Mouse (Mus musculus): ENCODE measurements around the gene Gnb3.
"Not testable (repeated sequence)": the region's sequence is repeated elsewhere in the genome, so short reads cannot be mapped to it uniquely, and the experiment has no call there.

Gnb3 gene

DNA sequence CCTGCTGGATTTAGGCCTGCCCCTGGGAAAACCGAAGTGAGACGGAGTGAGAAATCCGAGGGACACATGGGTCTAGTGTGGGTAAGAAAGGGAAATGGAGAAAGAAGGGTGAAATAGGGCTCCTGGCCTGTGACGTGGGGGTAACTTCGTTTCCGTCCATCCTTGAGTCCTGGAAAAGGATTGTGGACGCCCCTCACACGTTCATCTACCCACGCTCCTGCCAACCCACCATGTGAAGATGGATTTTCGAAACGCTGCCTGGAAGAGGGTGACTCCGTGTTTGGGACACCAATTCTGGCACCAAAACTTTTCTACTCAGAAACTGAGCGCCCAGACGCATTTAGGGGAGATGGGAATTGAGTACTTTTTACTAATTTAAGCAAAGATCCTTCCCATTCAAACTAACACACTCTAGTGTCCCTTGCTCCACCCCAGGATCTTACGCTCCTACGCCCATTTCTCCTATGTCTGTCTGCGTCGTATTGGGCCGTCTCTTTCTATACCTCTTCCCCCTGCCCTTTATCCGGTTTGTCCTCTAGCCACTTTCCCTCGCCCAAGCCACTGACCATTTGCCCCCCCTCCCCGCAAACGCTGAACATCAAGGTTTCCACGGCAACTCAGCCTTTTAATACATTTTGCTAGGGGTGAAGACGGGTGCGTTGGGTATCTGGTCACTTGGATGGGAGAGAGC, 17.9 kb upstream of the Gnb3 start:
- no peak for DNase-seq (ENCODE audit: low read depth in 2 of 2, low spot score in 2 of 2)

DNA sequence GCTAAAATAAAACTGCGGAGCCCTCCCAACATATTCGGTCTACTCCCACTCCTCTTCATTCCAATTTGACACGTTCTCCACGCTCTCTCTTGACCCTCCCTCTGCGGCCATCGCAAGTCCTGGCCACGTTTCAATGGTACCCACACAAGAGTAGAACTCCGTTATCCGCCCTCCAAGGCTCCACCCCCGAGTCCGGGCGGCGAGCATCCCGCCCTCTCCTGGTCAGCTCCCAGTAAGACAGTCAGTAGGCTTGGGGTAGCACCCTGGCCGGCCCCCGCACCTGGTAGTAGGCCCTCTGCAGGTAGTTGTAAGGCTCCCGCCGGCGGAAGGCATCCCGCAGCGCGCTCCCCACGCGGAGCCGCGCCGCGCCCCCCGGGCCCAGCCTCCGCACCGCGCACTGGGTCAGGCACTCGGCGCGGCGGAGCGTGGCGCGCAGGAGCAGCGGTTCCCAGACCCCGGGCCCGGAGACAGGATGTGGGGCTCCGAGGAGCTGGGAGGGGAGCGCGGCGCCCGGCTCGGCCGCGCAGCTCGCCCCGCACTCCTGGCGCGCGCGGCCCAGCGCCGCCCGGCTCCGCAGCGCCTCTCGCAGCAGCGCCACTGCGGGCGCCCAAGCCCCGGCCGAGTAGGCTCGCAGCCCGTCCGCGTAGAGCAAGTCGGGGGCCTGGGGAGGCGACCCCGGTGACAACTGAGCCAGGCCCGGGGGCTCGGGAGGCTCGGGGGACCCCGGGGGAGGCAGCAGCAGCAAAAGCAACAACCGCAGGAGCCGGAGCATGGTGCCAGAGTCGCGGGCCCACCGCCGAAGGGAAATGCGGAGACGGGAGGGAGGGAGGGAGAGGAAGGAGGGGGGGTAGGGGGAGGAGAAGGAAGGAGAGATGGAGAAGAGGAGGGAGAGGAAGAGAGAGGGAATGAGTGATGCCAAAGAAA, 17.1 kb upstream of the Gnb3 start, which contains the start of gene P3h3:
TSS of gene P3h3 (minus strand) at position 837 of the 924 bp plus-strand sequence.
- peak; percentile 54 to 55 for DNase-seq (ENCODE audit: low read depth in 2 of 2, low spot score in 2 of 2)

DNA sequence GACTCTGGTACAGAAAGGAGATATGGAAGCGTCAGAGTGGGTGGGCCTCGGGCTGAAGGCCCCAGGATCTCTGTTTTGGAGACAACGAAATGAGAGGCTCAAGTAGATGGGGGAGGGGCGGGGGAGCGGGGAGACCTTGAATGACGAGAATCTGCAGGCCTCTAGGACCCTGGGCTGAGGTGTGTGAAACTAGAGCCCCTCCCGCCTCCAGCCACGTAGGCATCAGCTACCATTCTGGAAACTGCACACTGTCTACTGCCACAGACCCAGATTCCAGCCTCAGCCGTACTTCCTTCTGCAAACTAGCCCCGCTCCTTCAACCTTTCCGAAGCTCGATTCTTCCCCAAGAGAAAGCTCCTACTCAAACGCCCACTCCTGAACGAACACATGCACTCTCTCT, 16.2 kb upstream of the Gnb3 start:
- DNase-seq (ENCODE audit: low read depth in 2 of 2, low spot score in 2 of 2): no peak

DNA sequence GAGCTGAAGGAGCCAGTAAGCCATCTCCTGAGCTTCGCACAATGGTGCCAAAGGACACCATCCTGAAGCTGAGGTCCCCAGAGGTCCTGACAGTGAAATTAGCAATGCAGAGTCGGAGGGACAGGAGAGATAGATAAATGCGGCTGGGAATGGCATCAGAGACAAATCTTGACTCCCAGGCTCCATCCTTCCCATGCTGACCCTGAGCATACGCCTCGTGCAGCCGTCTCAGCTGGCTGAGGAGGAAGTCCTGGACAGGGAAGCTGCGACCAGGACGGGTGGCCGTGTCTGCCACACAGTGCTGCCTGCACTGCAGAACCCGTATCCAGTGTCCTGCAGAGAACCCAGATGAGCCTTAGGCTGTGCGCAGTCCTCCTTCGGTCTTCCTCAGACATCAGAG, 14.6 kb upstream of the Gnb3 start:
- DNase-seq (ENCODE audit: low read depth in 2 of 2, low spot score in 2 of 2): no peak

DNA sequence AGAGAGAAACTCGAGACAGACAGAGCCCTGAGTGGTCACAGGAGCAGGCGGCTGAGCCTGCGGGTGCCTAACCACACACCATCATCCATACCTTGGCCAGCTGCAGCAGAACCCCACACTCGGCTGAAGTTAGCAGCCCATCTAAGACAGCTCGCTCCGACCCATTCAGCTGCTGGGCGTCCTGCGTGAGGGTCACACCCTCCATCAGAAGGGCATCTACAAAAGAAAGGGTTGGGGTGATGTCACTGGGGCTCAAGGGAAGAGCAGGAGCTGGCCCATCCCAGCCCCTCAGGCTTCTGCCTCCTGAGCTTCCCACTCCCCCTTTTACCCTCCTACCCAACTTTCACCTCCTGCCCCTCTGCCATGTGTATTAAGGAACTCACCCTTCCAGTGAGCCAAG, 10.5 kb upstream of the Gnb3 start:
- DNase-seq (ENCODE audit: low read depth in 2 of 2, low spot score in 2 of 2): no peak

DNA sequence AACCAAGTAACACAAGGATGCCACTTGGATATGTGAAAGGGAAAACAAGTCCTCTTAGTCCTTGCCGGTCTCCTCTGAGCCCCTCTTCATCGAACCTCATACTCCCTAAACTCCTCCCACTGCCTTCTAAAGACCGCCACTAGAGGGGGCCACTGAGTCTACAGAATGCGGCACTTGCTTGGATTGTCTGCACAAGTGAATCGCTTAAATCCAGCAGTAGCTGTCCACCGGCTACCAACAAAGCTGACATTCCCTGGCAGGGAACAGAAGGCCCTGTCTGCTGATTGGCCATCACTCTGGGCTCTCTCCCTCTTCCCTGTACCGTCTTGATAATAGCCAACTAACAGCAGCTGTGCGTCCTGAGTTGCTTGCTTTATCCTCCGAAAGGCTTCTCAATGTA, 7.2 kb upstream of the Gnb3 start:
- peak; percentile 92 to 97 for DNase-seq (ENCODE audit: low read depth in 2 of 2, low spot score in 2 of 2)

DNA sequence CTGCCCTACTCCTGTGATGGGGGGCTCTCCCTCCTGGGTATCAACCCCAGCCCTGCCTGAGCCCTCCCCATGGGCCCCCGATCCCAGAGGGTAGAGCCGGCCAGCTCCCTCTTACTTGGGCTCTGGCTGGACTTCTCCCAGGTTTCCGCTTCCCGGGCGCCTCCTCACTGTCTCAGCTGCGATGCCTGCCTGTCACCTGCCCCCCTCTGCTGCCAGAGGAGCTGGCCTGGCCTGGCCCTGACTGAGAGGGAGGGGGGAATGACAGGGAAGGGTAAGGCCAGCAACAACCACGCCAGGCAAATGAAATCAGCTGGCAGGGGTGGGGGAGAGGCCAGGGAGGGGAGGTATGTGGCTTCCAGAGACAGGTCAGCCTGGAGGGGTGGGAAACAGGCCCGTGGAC, 270 bp downstream of the Gnb3 start:
- no peak for DNase-seq (ENCODE audit: low read depth in 2 of 2, low spot score in 2 of 2)

DNA sequence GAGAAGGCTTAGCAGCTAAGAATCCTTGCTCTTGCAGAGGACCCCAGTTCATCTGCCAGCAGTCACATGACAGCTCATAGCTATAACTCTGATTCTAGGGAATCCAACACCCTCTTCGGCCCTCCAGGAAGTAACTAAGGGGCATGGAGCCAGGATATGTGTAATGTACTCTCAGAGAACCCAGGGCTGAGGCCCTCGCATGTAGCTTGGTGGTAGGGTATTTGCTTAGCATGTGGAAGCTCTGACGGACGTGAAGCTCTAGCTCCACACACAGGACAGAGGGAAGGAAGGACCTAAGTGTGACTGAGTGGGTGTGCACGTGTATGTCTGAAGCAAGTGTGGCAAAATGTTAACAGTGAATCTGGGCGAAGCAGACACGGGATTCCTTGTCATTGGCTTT, 3.7 kb downstream of the Gnb3 start:
- no peak for DNase-seq (ENCODE audit: low read depth in 2 of 2, low spot score in 2 of 2)

DNA sequence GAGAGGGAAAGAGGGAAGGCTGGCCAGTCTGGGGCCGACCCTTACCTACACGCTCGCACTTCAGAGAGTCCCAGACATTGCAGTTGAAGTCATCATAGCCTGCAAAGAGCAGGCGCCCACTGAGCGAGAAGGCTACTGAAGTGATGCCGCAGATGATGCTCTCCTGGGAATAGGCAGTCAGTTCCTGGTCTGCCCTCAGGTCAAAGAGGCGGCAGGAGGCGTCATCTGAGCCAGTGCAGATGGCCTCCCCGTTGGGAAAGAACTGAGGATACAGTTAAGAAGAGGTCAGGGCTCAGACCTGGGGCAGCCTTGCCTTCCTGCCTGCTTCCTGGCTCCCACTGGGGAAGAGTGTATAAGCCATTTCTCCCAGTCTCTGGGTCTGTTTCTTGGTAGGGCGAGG, 4.5 kb downstream of the Gnb3 start:
- DNase-seq (ENCODE audit: low read depth in 2 of 2, low spot score in 2 of 2): no peak

DNA sequence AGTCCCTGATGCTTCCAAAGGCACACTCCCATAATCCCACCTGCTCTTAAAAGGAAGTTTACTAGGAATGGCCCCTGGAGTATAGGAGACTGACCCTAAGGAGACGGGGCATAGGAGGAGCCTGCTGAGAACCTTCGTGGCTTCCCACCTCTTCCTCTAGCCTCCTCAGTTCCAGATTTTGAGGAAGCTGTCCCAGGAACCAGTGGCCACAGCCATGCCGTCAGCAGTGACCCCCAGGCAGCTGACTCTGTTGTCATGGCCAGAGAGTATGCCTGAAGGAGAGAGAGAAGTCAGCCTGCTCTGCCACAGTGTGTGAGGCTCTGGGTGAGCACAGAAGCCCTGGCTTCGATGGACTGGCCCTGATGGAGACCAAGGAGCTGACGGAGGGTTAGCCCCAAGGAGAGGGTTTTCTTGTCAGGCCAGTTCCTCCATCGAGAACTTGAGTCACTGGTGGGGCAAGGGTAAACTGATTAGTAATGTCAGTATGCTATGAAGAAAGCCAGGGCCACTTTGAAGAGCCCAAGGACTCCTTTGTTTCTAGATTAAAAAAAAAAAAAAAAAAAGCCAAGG, 5.5 kb downstream of the Gnb3 start:
- DNase-seq (ENCODE audit: low read depth in 2 of 2, low spot score in 2 of 2): no peak

DNA sequence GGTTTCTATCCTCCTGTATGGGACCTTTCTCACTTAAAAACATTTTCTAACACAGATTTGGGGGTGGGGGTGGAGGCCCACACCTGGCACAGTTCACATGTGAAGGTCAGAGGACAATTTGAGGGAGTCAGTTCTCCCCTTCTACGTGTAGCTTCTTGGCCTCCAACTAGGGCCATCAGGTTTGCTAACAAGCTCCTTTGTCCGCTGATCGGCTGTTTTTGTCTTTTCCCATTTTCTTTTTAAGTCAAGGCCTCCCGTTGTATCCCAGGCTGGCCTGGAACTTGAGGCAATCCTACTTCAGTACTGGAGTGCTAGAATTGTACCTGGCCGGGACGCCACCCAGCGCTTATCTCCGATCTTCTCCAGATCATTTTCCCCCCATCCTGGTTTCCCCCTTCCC, 8.4 kb downstream of the Gnb3 start:
- DNase-seq (ENCODE audit: low read depth in 2 of 2, low spot score in 2 of 2): no peak

DNA sequence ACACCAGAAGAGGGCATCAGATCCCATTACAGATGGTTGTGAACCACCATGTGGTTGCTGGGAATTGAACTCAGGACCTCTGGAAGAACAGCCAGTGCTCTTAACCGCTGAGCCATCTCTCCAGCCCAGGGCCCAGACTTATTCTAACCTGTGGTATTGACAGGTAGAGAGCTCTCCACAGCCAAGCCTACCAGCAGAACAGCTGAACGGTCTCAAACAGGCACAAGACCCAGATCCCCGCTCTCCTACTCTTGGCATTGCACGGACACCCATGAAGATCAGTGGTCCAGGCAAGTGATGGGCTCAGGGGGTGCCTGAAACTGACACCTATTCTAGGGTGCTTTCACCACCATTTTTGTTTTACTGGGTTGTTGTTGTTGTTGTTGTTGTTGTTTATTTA, 8.9 kb downstream of the Gnb3 start:
- DNase-seq (ENCODE audit: low read depth in 2 of 2, low spot score in 2 of 2): not testable (repeated sequence)

DNA sequence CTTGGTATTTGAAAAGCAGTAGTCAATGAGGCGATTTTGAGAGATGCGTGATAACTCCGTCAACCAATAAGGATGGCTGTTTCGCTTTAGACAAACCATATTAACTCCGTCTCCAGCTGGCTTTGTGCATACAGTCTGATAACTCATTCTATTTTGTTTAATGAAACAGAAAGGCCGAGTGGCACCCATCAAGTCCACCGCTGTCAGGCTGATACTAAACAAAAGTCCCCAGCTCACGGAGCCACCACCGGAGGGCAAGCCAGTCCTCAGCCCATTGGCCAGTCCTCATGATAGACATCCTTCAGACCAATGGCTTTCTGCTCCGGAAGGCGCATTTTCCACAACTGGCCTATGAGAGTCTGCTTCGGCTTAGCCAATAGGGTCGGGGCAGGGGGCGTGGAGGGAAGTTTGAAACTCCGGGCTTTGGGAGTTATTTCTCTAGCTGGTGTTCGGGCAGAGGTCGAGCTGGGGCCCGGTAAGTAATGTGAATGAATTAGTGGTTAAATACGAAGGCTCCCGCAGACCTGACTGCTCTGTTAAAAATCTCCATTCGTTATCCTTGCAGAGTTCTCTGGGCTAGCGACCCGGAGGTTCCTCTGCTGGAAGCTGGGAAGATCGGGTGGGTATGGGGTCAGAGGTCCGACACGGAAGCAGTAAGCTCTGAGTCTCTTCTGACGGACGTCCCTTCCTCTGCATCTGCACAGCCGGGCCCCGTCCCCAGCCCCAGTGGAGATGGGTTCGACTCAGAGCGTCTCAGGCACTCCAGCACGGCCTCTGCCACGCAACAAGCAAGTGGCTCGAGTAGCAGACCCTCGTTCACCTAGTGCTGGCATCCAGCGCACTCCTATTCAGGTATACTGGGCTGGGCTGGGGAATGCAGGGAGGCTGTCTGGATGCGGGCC, 10.0 kb downstream of the Gnb3 start:
- peak; percentile 85 to 89 for DNase-seq (ENCODE audit: low read depth in 2 of 2, low spot score in 2 of 2)

DNA sequence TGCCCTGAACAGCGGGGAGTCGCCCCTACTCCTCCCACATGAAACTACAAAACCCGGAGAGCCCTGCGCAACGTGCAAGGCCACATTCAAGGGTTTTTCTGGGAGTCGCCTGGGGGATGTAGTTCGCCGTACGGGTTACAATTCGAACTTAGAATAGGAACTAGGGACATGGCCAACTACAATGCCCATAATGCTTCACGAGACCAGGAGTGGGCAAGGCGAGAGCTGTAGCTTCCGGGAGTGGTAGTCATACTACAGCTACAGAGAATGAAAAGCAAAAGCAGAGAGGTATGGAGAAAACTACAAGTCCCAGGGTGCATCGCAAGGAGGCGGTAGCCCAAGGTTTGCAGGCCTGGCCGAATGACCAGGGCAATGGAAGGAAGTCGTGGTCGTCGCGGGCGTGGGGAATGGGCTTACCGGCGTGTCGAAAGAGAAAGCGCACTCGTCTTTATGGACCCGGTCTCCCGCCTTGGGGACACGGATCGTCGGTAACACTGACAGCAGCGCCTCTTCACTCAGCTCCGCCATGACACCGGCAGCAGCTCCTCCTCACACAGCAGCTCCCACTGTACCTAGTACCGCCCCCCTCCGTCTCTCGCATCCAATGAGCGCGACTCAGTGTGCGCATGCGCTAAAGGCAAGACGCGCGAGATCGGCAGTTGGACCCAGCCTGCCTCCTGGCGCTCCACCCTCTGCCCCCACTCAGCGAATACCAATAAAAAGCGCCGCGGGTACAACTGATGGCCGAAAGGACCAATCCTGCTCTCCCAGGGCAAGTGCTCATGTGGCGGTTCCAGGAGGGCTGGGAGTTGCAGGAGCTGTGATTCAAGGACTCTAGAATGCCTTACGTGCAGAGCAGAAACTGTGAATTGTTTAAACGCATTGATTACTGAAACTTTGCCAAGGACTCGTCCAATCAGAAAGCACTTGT, 10.9 kb downstream of the Gnb3 start, which contains the start of the genes Usp5 and Cdca3:
TSS of gene Usp5 (minus strand) at position 617 of the 931 bp plus-strand sequence.
TSS of gene Cdca3 (plus strand) at position 680 of the 931 bp plus-strand sequence.
- DNase-seq (ENCODE audit: low read depth in 2 of 2, low spot score in 2 of 2): peak; percentile 96 to 97

DNA sequence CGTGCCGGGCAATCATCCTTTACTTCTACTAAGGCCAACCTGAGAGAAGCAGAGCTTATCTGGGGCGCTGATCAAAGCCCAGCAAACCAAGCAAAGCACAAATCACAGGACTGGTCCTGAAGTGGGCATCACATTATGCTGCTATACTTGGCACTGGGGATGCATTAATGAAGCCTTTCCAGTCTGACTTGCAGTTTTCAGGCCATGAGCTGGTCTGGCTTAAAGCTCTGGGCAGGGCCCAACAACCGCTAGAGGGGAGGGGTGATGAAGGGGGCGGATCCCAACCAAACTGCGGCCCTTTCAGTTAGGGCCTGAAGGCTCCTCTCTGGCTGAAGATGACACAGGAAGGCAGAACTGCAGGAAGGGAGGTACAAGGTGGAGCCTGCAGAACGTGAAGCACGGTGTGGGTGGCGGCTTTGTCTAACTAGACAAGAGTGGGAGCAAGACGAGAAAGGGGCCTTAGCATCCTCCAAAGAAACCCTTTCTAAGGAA, 11.9 kb downstream of the Gnb3 start:
- DNase-seq (ENCODE audit: low read depth in 2 of 2, low spot score in 2 of 2): no peak

DNA sequence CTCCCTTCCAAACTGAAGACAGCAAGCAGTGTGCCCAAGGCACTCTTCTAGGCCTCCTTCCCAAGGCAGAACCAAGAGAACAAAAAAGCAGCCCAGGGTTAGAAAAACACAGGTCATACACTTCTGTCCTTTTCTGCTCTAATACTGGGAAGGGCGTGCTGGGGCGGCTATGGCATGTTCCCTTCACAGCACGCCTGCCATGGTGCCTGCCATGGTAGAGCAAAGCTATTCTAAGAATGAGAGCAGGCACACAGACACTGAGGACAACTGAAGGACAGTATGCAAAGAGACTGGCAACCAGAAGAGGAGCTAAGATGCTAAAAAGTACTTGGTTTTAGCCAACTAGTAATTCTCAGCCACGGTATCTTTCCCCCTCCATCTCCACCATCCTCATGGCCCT, 18.0 kb downstream of the Gnb3 start:
- no peak for DNase-seq (ENCODE audit: low read depth in 2 of 2, low spot score in 2 of 2)

DNA sequence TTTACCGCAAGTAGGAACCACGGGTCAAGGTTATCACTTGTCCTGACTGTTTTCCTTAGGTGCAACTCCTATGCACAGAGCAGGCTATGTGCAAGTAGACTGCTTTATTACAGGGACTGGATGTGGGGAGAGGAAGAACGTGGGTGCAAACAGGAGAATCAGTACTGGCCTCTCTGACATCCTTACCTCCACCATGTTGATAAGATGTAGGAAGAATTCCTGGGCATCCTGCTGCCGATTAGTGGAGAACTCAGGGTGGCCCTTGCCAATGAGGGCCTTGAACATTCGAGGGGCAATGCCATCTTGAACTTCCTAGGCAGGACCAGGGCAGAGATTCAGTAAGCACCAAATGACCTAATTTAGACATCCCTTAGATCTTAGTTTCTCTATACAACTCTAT, 19.2 kb downstream of the Gnb3 start:
- no peak for DNase-seq (ENCODE audit: low read depth in 2 of 2, low spot score in 2 of 2)

DNA sequence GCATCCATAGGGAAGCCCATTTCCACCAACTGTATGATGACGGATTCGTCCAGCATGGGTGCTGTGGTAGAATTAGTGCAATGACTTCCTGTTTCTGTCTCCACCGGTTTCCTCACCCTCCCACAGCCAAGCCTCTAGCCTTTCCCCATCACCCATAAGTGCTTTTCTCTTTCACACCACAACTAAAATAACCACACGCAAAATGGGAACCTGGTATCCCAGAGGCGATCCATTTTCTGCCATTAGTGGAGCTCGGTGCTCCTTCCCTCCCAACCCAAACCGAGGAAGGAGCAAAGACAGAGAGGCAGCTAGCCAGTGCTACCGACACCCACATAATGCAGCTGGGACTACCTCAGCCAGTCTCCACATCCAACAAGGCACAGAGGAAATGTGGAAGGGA, 22.1 kb downstream of the Gnb3 start:
- no peak for DNase-seq (ENCODE audit: low read depth in 2 of 2, low spot score in 2 of 2)

DNA sequence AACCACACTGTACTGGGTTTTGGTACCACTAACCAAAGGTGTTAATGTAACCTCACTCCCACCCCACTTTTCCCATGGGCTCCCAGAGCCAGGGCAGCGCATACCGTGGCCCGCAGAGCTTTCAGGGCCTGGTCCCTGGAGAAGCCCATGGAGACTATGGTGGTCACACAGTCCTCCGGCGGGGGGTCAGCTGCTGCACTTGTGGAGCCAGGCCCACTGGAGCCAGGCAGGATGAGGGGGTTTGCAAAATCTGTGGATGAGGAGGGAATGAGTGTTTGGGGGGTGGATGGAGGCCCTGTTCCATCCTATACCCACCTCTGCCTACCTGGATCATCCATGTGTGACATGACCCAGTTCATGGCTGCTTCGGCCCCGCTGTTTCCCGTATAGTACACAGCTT, 22.5 kb downstream of the Gnb3 start:
- DNase-seq (ENCODE audit: low read depth in 2 of 2, low spot score in 2 of 2): no peak

DNA sequence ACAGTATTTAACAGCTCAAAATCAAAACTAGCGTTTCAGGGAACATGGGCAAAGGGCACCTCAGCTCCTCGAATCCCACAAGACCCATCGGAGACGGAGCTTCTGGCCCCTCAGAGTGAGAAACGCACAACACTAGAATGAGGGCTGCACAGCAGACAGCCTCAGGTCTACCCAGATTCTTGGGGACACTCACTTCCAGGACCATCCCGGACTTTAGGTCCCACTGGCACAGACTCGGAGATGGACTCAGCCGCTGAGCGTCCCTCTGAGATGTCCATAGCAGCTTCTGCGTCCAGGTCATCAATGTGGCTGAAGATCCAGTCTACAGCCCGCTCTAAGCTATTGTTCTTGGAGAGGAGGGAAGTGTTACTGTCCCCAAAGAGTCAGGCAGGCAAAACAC, 22.9 kb downstream of the Gnb3 start:
- DNase-seq (ENCODE audit: low read depth in 2 of 2, low spot score in 2 of 2): no peak
